Mouse (Mus musculus) CH12.LX (cell line): ENCODE measurements around the gene Ikzf3.

Experiments
- CTCF ChIP-seq, 2 experiments: IDR thresholded peaks in 1 of 2; conservative IDR thresholded peaks in 1 of 2; 2 replicates each; pipeline ENCODE4 v1.5.1; 2011 to 2012; ENCODE audit warnings: low read depth in 2 of 2, low read length in 2 of 2, improper control_type of control experiment in 1 of 2, inconsistent platforms in 1 of 2, mild to moderate bottlenecking in 1 of 2, moderate library complexity in 1 of 2
- EP300 ChIP-seq: IDR thresholded peaks from 2 replicates; pipeline ENCODE4 v1.6.1; 2011; ENCODE audit warnings: low read length, improper control_type of control experiment
- KAT2A ChIP-seq: IDR thresholded peaks from 2 replicates; pipeline ENCODE4 v1.6.1; 2012; ENCODE audit warnings: low read length, improper control_type of control experiment, inconsistent platforms; ENCODE audit not compliant: insufficient replicate concordance
- MXI1 ChIP-seq: IDR thresholded peaks from 2 replicates; pipeline ENCODE4 v1.6.1; 2011; ENCODE audit warnings: mild to moderate bottlenecking, low read depth, low read length, improper control_type of control experiment
- NELFE ChIP-seq: IDR thresholded peaks from 2 replicates; pipeline ENCODE4 v1.6.1; 2011; ENCODE audit warnings: low read depth, low read length, improper control_type of control experiment
- NRF1 ChIP-seq: IDR thresholded peaks from 2 replicates; pipeline ENCODE4 v1.6.1; 2014; ENCODE audit warnings: low read depth, mild to moderate bottlenecking, inconsistent platforms, low read length, improper control_type of control experiment, moderate library complexity
- POLR2AphosphoS2 ChIP-seq: IDR thresholded peaks from 2 replicates; pipeline ENCODE4 v1.6.1; 2011; ENCODE audit warnings: low read depth, low read length, improper control_type of control experiment
- RCOR1 ChIP-seq: conservative IDR thresholded peaks from 2 replicates; pipeline ENCODE4 v1.6.1; 2012; ENCODE audit warnings: low read depth, mild to moderate bottlenecking, inconsistent platforms, low read length, improper control_type of control experiment
- SIN3A ChIP-seq: IDR thresholded peaks from 2 replicates; pipeline ENCODE4 v1.6.1; 2012; ENCODE audit warnings: low read length, improper control_type of control experiment, inconsistent platforms

DNA sequence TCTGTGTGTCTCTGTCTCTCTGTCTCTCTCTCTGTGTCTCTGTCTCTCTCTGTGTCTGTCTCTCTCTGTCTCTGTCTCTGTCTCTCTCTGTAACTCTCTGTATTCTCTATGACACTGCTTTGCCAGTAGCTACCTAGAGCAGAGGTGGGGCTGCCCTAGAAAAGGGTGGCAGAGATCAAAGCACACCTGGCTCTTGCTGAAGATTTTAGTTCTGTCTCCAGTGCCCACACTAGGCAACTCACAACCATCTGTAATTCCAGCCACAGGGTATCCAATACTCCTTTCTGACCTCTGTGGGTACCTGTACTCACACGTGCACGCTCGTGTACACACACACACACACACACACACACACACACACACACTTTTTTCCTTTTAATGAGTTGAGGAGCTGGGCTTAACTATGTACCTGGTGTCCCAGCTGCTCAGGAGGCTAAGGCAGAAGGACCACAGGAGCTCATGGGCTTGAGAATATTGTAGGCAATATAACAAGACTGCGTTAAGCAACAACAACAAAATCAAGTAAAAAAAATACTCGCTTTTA is 50.6 kb downstream of the Ikzf3 start:
- TF ChIP-seq CTCF (conservative IDR thresholded peaks at IDR 0.05 in 1 of 2, IDR thresholded peaks at IDR 0.05 in 1 of 2; ENCODE audit: low read depth in 2 of 2, low read length in 2 of 2) (no peak), MXI1 (no peak), KAT2A (no peak), SIN3A (no peak), NELFE (no peak), RCOR1 (no peak), POLR2AphosphoS2 (no peak), NRF1 (no peak), EP300 (no peak)
